Mouse (Mus musculus): ENCODE data around the gene Jak1. TPM values are rescaled to one million over a fixed set of nuclear protein-coding genes. Genes with fewer than 3 reads are reported as not detected.

Gene Jak1
- polyA plus RNA-seq, 1 experiment from 2014 or later: 41.0 TPM

DNA sequence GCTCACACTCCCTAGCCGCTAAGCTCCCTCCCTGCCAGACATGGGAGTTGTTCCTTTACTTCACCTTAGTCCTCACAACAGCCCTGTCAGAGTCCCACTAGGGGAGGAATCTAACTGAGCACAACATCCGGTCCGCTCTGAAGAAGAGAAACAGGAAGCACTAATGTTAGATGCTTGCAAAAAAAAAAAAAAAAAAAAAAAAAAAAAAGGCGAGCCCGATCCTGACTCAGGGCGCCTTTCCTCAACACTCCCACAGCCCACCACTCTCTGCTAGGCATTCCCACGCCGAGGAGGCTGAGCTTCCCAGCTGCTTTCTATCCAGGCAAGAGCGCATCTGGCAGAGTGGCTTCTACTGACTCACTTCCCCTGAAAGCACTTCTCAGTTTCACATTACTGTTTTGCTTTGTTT, 82.5 kb downstream of the Jak1 start:
- DNase-seq (no peak), ATAC-seq (ENCODE audit: low read depth) (no peak)
- WGBS (ENCODE audit: insufficient replicate concordance): 36% methylated on average over 9 of the region's 9 CpGs

DNA sequence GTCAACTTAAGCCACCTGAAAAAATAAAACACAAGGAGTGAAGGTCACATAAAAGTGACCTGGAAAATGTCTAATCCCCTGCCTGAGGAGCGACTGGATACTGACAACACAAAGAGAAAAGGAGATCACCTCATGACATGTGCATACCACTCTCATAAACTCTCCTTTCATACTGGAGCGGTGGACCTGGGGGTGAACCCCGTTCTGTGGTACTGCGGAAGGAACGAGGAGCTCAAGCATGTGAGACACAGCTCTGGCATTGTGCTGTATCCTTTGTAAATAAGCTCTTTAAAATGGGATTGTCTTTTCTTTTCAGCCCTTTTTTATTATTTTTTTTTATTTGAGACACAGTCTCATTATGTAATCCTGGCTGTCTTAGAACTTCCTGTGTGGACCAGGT, 84.4 kb downstream of the Jak1 start:
- 85% methylated on average over 5 of the region's 5 CpGs for WGBS (ENCODE audit: insufficient replicate concordance)
- ATAC-seq (ENCODE audit: low read depth): no peak
- peaks cover 70% of the 10 kb centered on the region for H3K36me3 ChIP-seq

More for the DNA sequence above, 82.5 kb downstream of the Jak1 start:
- peak overlapping the region; percentile 47; the same call in 1 of the 2 replicates for H3K27ac ChIP-seq
- H3K4me1 ChIP-seq (replicated peaks): peaks cover 44% of the 10 kb centered on the region
- no peaks in the 10 kb centered on the region for H3K9me3 ChIP-seq (replicated peaks)
- peaks cover 72% of the 10 kb centered on the region for H3K36me3 ChIP-seq
- no peaks in the 10 kb centered on the region for H3K27me3 ChIP-seq
- no peak overlapping the region for H3K9ac ChIP-seq
- no peak overlapping the region for H3K4me3 ChIP-seq (replicated peaks)
- no peak overlapping the region for H3K4me2 ChIP-seq

DNA sequence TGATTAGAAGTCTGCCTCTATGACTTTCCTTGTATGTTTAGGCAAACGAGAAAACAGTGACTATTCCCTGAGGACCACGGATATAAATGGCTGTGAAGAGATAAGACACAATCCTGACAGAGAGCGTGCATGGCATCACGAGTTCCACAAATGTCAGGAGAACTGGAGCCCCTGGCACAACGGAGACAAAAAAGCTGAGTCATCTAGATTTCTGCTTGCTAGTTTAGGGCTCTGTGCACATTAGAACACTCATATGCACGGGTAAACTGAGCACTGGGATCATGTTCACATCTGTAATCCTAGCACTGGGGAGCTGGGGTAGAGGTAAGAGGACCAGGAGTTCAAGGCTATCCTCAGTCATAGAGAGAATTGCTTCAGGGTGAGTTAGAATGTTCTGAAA, 85.2 kb downstream of the Jak1 start:
- peaks cover 74% of the 10 kb centered on the region for H3K36me3 ChIP-seq
- H3K9me3 ChIP-seq (replicated peaks): no peaks in the 10 kb centered on the region
- no peak overlapping the region for H3K4me3 ChIP-seq (replicated peaks)
- no peak overlapping the region for H3K9ac ChIP-seq
- ATAC-seq (ENCODE audit: low read depth): 0 out of 2 replicates have a peak, but pooled peaks have one; percentile 27
- peak overlapping the region; percentile 19; the same call in 1 of the 2 replicates for H3K27ac ChIP-seq
- no peak for DNase-seq
- WGBS (ENCODE audit: insufficient replicate concordance): 35% methylated on average over 6 of the region's 6 CpGs
- H3K27me3 ChIP-seq: no peaks in the 10 kb centered on the region
- H3K4me1 ChIP-seq (replicated peaks): peaks cover 37% of the 10 kb centered on the region
- no peak overlapping the region for H3K4me2 ChIP-seq

More for the DNA sequence above, 84.4 kb downstream of the Jak1 start:
- H3K27me3 ChIP-seq: no peaks in the 10 kb centered on the region
- no peak overlapping the region for H3K27ac ChIP-seq
- H3K4me1 ChIP-seq (replicated peaks): peaks cover 41% of the 10 kb centered on the region
- no peak overlapping the region for H3K4me3 ChIP-seq (replicated peaks)
- DNase-seq: no peak
- H3K4me2 ChIP-seq: no peak overlapping the region
- H3K9me3 ChIP-seq (replicated peaks): no peaks in the 10 kb centered on the region
- H3K9ac ChIP-seq: no peak overlapping the region

DNA sequence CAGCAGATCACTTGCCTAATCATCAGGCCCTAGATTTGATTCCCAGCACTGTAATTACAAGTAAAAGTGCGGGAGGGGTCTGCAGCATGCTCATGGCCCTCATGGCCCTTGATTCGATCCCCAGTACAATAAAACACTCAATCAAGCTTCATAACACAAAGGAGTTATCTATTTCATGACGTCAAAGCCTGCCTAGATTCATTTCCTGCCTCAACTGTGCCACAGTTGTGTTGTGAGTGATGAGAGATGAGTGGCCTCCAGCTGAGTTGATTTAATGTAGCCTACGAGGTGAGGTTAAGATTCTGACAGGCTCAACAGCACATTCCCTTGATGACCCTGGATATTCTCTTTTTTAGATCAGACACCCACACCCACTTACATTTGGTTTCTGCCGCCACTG, 86.0 kb downstream of the Jak1 start:
- no peaks in the 10 kb centered on the region for H3K27me3 ChIP-seq
- H3K4me1 ChIP-seq (replicated peaks): peaks cover 37% of the 10 kb centered on the region
- H3K9me3 ChIP-seq (replicated peaks): no peaks in the 10 kb centered on the region
- WGBS (ENCODE audit: insufficient replicate concordance): 70% methylated on average over 5 of the region's 5 CpGs
- no peak overlapping the region for H3K4me3 ChIP-seq (replicated peaks)
- ATAC-seq (ENCODE audit: low read depth) (no peak), DNase-seq (no peak)
- H3K27ac ChIP-seq: no peak overlapping the region
- peaks cover 74% of the 10 kb centered on the region for H3K36me3 ChIP-seq
- H3K4me2 ChIP-seq: no peak overlapping the region
- H3K9ac ChIP-seq: no peak overlapping the region

DNA sequence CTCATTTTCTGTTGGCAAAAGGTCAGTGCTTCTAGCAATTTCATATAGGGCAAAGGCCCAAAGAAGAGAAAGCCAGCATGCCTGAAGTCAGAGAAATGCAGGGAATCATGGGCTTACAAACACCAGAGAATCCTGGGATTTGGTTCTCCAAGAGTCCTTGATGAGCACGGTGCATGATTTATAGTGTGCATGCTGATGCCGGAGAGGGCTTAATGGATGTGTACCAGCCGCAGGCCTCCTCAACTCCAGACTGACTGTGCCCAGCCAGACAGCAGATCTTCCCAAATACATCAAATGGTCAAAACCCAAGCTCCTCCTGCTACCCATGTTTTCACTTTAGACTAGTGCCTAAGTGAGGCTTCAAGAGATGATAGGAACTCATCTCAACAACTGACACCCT, 87.3 kb downstream of the Jak1 start:
- ATAC-seq (ENCODE audit: low read depth): no peak
- Histone ChIP-seq H3K9me3 (replicated peaks) (no peaks in the 10 kb centered on the region), H3K27me3 (no peaks in the 10 kb centered on the region), H3K36me3 (peaks cover 76% of the 10 kb centered on the region), H3K4me2 (no peak overlapping the region), H3K9ac (no peak overlapping the region), H3K4me1 (replicated peaks) (peaks cover 32% of the 10 kb centered on the region), H3K27ac (no peak overlapping the region), H3K4me3 (replicated peaks) (no peak overlapping the region)
- no peak for DNase-seq
- WGBS (ENCODE audit: insufficient replicate concordance): 87% methylated on average over 3 of the region's 3 CpGs

DNA sequence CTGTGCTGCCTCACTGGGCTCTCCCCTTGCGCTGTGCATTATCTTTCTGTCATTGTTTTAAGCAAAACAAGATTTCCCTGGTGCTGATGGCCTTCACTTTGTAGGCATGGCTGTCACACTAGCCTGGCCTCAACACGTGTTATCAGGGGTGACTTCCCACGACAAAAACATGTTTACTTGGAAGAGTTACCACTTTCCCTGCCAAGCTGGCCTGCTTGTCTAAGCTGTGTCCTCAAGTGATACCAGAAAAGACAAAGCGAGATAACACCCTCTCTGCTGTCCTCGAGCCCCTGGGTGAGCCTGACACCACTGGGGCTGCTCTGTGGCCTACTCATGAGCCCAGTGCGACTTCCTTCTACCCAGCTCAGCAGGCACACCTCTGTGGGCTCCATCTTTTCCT, 89.0 kb downstream of the Jak1 start:
- peak overlapping the region; percentile 31 for H3K9ac ChIP-seq
- H3K4me1 ChIP-seq (replicated peaks): peaks cover 30% of the 10 kb centered on the region
- peak; percentile 38 for DNase-seq
- H3K27me3 ChIP-seq: no peaks in the 10 kb centered on the region
- 20% methylated on average over 6 of the region's 6 CpGs for WGBS (ENCODE audit: insufficient replicate concordance)
- no peak overlapping the region for H3K4me2 ChIP-seq
- H3K27ac ChIP-seq: peak overlapping the region; percentile 65
- peaks cover 72% of the 10 kb centered on the region for H3K36me3 ChIP-seq
- no peaks in the 10 kb centered on the region for H3K9me3 ChIP-seq (replicated peaks)
- H3K4me3 ChIP-seq (replicated peaks): no peak overlapping the region
- peak; percentile 91 for ATAC-seq (ENCODE audit: low read depth)

DNA sequence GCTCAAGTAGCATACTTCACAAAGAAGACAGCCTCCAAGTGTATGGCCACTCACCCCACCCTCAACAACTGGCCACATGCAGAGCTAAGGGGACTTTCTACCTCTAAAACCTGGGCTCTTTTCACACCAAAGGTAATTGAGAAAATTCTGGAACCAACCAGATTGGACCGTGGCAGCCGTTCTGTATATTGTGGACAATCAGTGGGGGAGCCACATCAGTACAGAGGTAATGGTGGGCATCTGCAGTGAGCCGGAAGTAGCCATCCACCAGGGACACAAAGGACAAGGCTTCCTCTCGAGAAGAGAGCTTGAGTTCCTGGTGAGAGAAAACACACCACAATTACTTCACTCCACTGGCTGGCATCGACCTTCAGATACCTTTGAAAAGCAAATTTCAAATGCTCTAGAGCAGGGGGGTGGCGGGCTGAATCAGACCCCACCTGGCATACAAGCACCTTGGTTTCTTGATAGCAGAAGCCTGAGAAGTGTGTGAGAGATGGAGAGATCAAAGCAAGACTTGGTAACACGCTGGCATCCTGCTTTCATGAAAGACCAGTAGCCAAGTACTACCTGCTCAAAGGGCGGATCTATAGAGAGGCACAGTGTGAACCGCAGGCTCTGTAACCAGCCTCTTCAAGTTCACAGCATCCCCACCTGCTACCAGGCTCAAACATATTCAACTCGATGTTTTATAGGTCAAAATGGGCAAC, 90.0 kb downstream of the Jak1 start:
- no peaks in the 10 kb centered on the region for H3K27me3 ChIP-seq
- H3K9ac ChIP-seq: no peak overlapping the region
- DNase-seq: no peak
- no peak overlapping the region for H3K4me2 ChIP-seq
- H3K27ac ChIP-seq: no peak overlapping the region
- 80% methylated on average over 10 of the region's 10 CpGs for WGBS (ENCODE audit: insufficient replicate concordance)
- peaks cover 76% of the 10 kb centered on the region for H3K36me3 ChIP-seq
- no peak for ATAC-seq (ENCODE audit: low read depth)
- H3K4me3 ChIP-seq (replicated peaks): no peak overlapping the region
- no peaks in the 10 kb centered on the region for H3K9me3 ChIP-seq (replicated peaks)
- peaks cover 20% of the 10 kb centered on the region for H3K4me1 ChIP-seq (replicated peaks)

DNA sequence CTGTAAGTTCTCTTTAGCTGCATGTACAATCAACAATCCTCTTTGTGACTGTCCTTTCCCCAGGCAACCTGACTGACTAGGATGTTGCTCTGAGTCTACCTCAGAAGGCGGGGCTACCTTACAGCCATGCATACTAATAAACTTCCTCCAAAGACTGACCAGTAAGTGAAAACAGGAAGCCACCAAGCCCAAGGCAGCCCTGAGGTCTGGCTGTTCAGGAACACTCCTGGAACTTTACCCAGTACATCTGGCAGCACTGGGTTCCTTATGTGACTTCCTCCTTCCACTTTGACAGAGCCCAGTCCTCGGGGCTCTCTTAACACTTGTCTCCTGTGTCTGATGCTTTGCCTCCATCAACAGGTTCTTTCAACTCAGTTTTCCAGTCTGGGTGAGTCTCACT, 92.3 kb downstream of the Jak1 start:
- Histone ChIP-seq H3K4me1 (replicated peaks) (peaks cover 19% of the 10 kb centered on the region), H3K9me3 (replicated peaks) (no peaks in the 10 kb centered on the region), H3K27ac (0 out of 2 replicates have a peak overlapping the region, but pooled peaks have one; percentile 18), H3K4me2 (no peak overlapping the region), H3K36me3 (peaks cover 80% of the 10 kb centered on the region), H3K27me3 (no peaks in the 10 kb centered on the region), H3K4me3 (replicated peaks) (no peak overlapping the region), H3K9ac (no peak overlapping the region)
- ATAC-seq (ENCODE audit: low read depth): no peak
- DNase-seq: no peak
- WGBS (ENCODE audit: insufficient replicate concordance): 58% methylated on average over 2 of the region's 2 CpGs

DNA sequence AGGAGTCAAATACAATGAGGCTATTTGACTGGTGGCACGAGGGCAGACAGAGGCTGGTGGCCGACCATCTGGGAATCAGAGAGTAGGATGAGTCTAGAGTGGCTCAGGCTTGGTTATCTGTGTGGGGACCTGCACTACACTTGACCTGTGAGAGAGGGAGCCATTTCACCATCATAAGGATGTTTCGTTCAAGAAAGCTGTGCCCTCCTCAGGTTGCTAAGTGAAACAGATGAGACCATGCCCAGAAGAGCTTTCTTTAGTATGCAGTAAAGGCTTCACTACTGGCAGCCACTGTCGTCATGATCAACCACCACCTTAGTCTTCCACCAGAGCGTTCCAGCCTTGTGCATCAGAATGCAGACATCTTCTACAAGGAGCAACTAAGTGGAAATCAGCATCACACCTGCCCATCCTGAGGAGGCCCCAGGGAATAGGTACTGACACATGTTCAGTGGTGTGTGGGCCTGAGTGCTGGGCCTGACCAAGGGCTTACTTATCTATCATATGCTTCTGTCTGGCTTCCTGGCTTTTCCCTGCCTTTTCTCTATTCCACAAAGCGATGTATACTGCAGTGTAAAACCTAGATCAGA, 96.8 kb downstream of the Jak1 start:
- peaks cover 79% of the 10 kb centered on the region for H3K36me3 ChIP-seq
- H3K9me3 ChIP-seq (replicated peaks): no peaks in the 10 kb centered on the region
- H3K4me1 ChIP-seq (replicated peaks): peaks cover 4% of the 10 kb centered on the region; the same call in 1 of the 2 replicates
- DNase-seq: no peak
- H3K4me3 ChIP-seq (replicated peaks): no peak overlapping the region
- no peaks in the 10 kb centered on the region for H3K27me3 ChIP-seq
- no peak overlapping the region for H3K27ac ChIP-seq
- 45% methylated on average over 6 of the region's 6 CpGs for WGBS (ENCODE audit: insufficient replicate concordance)
- no peak overlapping the region for H3K9ac ChIP-seq
- ATAC-seq (ENCODE audit: low read depth): peak; percentile 53
- H3K4me2 ChIP-seq: no peak overlapping the region

DNA sequence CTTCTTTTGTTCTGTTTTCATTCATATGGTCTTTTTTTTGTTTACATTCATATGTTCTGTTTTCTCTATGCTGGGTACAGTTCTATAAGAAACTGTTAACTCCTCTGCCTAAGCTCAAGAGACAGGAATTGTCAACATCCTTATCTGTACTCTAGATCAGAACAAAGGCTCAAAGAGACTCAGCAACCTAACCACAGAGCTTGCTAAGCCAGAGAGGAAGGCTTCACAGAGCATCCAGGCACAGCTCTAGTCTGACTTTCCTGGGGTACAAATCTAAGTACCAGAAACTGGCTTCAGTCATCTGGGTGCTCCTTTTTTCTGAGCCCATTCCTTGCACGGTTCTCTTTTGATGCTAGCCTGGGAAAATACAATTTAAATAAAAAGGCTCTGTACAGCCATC, 97.3 kb downstream of the Jak1 start:
- DNase-seq (no peak), ATAC-seq (ENCODE audit: low read depth) (no peak)
- Histone ChIP-seq H3K4me2 (no peak overlapping the region), H3K9ac (no peak overlapping the region), H3K4me1 (replicated peaks) (peaks cover 4% of the 10 kb centered on the region; the same call in 1 of the 2 replicates), H3K27ac (no peak overlapping the region), H3K9me3 (replicated peaks) (no peaks in the 10 kb centered on the region), H3K36me3 (peaks cover 79% of the 10 kb centered on the region), H3K27me3 (no peaks in the 10 kb centered on the region), H3K4me3 (replicated peaks) (no peak overlapping the region)
- WGBS (ENCODE audit: insufficient replicate concordance): 82% methylated on average over 1 of the region's 1 CpGs

DNA sequence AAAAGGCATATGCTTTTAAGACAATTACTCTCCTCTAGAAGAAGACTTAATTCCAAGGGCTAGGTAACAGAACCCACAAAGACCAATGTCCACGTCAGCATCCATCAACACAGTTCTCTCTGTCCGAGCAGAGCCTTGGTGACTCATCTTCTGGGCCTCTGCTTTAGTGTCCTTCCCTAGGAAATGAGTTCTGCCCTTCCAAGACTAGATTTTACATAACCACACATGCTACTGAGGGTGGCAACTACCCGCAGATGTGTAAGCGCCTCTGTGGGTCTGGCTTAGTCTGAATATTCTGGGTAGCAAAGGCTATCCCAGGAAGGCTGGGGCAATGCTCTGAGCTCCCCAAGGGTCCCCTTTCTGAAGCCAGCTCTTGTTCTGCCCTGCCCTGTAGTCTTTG, 99.3 kb downstream of the Jak1 start:
- Histone ChIP-seq H3K4me1 (replicated peaks) (peaks cover 4% of the 10 kb centered on the region; the same call in 1 of the 2 replicates), H3K27me3 (no peaks in the 10 kb centered on the region), H3K9ac (no peak overlapping the region), H3K4me2 (no peak overlapping the region), H3K36me3 (peaks cover 83% of the 10 kb centered on the region), H3K9me3 (replicated peaks) (no peaks in the 10 kb centered on the region), H3K27ac (no peak overlapping the region), H3K4me3 (replicated peaks) (no peak overlapping the region)
- ATAC-seq (ENCODE audit: low read depth): no peak
- 78% methylated on average over 4 of the region's 4 CpGs for WGBS (ENCODE audit: insufficient replicate concordance)
- no peak for DNase-seq

DNA sequence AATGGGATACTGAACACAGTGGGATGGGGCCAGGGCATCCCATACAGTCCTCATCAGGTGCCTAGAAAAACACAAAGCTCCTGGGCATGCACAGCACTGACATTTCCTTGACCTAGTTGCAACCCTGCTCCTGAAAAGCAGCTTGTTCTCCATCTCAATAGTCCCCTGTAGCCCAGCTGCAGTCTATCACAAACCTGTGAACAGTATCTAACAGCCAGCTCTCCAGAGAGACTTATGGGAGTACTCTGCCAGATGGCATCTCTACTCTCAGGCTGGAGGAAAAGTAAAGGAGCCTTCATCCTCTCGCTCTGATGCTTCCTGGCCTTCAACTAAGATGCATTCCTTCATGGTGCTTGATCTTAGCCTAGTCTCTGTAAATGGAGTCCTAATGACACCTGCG, 100.4 kb downstream of the Jak1 start:
- no peak for ATAC-seq (ENCODE audit: low read depth)
- H3K27ac ChIP-seq: no peak overlapping the region
- H3K4me1 ChIP-seq (replicated peaks): peaks cover 4% of the 10 kb centered on the region; the same call in 1 of the 2 replicates
- WGBS (ENCODE audit: insufficient replicate concordance): 84% methylated on average over 2 of the region's 2 CpGs
- H3K4me2 ChIP-seq: no peak overlapping the region
- no peak for DNase-seq
- H3K9me3 ChIP-seq (replicated peaks): no peaks in the 10 kb centered on the region
- H3K36me3 ChIP-seq: peaks cover 84% of the 10 kb centered on the region
- H3K4me3 ChIP-seq (replicated peaks): no peak overlapping the region
- H3K9ac ChIP-seq: no peak overlapping the region
- H3K27me3 ChIP-seq: no peaks in the 10 kb centered on the region

Measured in liver, embryonic 13.5 days (tissue).